Mouse (Mus musculus): Measurements from ENCODE around the gene Ctbp1.

DNA sequence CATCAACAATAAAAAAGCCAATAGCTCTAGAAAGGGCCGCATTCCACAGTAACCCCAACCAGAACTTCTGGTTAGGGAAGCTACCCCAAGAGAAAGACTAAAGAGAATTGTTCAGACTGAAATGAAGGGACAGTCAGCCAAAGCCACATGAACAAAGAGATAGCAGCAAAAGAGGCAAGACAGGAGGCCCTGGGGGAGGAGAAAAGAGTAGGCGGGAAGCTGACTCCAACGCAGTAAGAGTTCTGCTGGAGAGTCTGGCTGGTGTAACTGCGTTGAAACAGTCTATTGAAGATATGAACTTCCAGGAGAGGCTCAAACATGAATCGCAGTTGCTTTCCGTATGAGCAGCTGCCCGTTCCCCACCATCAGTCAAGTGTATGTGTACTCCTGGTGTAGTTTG lies 50.3 kb downstream of the Ctbp1 start:
- no peak for TF ChIP-seq CTCF (IDR thresholded peaks at IDR 0.05; ENCODE audit: control insufficient read depth, insufficient read depth, low read length)
- no peak for TF ChIP-seq POLR2A (IDR thresholded peaks at IDR 0.05; ENCODE audit: borderline replicate concordance, control insufficient read depth, low read depth, low read length)

Data from bone marrow, adult 2 months (tissue).